Mouse (Mus musculus) brain, embryonic 14.5 days (tissue): Measurements from ENCODE around the gene Pitpnm3.
A peak's percentile ranks its signal among the peaks of the same experiment; 100 is the strongest.

Experiments used
- CTCF ChIP-seq: fragments of 200-500 bp; IDR thresholded peaks from 2 replicates; pipeline ENCODE4 v1.5.1; 2012; ENCODE audit warnings: inconsistent platforms, mild to moderate bottlenecking, moderate library complexity, borderline replicate concordance; ENCODE audit not compliant: insufficient read depth, insufficient read length; ENCODE audit errors: extremely low read depth
- POLR2A ChIP-seq: fragments of 200-500 bp; IDR thresholded peaks from 2 replicates; pipeline ENCODE4 v1.6.1; 2012; ENCODE audit warnings: mild to moderate bottlenecking, inconsistent platforms, borderline replicate concordance; ENCODE audit not compliant: poor library complexity, insufficient read depth, insufficient read length, severe bottlenecking; ENCODE audit errors: extremely low read depth

DNA sequence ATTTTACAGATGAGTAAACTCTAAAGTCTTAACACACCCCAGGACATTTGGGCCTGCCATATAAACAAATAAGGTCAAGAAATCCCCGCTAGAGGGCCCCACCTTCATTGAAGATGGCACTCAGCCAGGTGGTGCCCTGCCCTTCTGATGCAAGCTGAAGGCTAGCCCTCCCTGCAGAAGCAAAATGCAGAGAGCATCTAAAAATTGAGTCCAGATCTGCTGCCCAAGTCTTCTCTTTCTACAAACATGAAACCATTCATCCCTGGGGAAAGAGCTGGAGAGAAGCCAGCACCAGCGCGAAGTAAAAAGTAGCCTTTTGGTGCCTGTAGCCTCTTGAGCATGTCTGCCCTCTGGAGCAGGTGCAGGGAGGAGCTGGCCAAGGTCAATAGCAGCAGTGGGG lies 57.5 kb downstream of the Pitpnm3 start:
- TF ChIP-seq POLR2A (no peak), CTCF (peak; percentile 2; the same call in 1 of the 2 replicates)
